Mouse (Mus musculus): Measurements from ENCODE around the gene Tmem151a. TPM values are rescaled to one million over a fixed set of nuclear protein-coding genes. Genes with fewer than 3 reads are reported as not detected.

Gene Tmem151a
- polyA plus RNA-seq, 1 experiment from 2014 or later, result 1.5 TPM

- no peak for ATAC-seq (ENCODE audit: low FRiP score)
- peaks cover 74% of the 10 kb centered on the region for H3K36me3 ChIP-seq
- peak overlapping the region; percentile 32; the same call in 1 of the 2 replicates for H3K9ac ChIP-seq
These were observed 22.9 kb upstream of the Tmem151a start for GRCm38 (mm10) chr19:5108271-5108575.

GRCm38 (mm10) chr19:5107556-5108270 is 22.4 kb upstream of the Tmem151a start:
- Histone ChIP-seq H3K36me3 (peaks cover 74% of the 10 kb centered on the region), H3K27ac (0 out of 2 replicates have a peak overlapping the region, but pooled peaks have one; percentile 1), H3K4me2 (replicated peaks) (no peak overlapping the region), H3K27me3 (no peaks in the 10 kb centered on the region), H3K9me3 (replicated peaks) (no peaks in the 10 kb centered on the region), H3K9ac (peak overlapping the region; percentile 32; the same call in 1 of the 2 replicates), H3K4me1 (peaks cover 17% of the 10 kb centered on the region), H3K4me3 (no peak overlapping the region)
- ATAC-seq (ENCODE audit: low FRiP score), result no peak; the same call in 1 of the 2 replicates
- 78% methylated on average over 18 of the region's 18 CpGs for WGBS

More at GRCm38 (mm10) chr19:5108271-5108575, 22.9 kb upstream of the Tmem151a start:
- Histone ChIP-seq H3K9me3 (replicated peaks) (no peaks in the 10 kb centered on the region), H3K4me2 (replicated peaks) (no peak overlapping the region), H3K27me3 (no peaks in the 10 kb centered on the region), H3K27ac (no peak overlapping the region), H3K4me3 (no peak overlapping the region), H3K4me1 (peaks cover 17% of the 10 kb centered on the region)
- WGBS, result 27% methylated on average over 5 of the region's 5 CpGs

GRCm38 (mm10) chr19:5106731-5107191 is 21.4 kb upstream of the Tmem151a start, which contains the start of gene Rab1b:
Gene Rab1b, minus strand, starts transcription at chr19:5107072.
- ATAC-seq (ENCODE audit: low FRiP score), result peak; percentile 93
- Histone ChIP-seq H3K4me2 (replicated peaks) (peak within 1 kb of the TSS; percentile 96), H3K27ac (peak within 1 kb of the TSS; percentile 95), H3K36me3 (peaks cover 74% of the 10 kb centered on the region), H3K9me3 (replicated peaks) (no peaks in the 10 kb centered on the region), H3K9ac (peak within 1 kb of the TSS; percentile 89), H3K27me3 (no peaks in the 10 kb centered on the region), H3K4me1 (peaks cover 17% of the 10 kb centered on the region), H3K4me3 (peak within 1 kb of the TSS; percentile 78)
- WGBS, result 0% methylated on average over 34 of the region's 46 CpGs

GRCm38 (mm10) chr19:5106074-5106473 is 20.7 kb upstream of the Tmem151a start:
- 27% methylated on average over 9 of the region's 9 CpGs for WGBS
- H3K9ac ChIP-seq, result peak overlapping the region; percentile 89
- no peaks in the 10 kb centered on the region for H3K9me3 ChIP-seq (replicated peaks)
- peak overlapping the region; percentile 96 for H3K4me2 ChIP-seq (replicated peaks)
- H3K36me3 ChIP-seq, result peaks cover 73% of the 10 kb centered on the region
- peak overlapping the region; percentile 95 for H3K27ac ChIP-seq
- peak; percentile 3; the same call in 1 of the 2 replicates for ATAC-seq (ENCODE audit: low FRiP score)
- H3K27me3 ChIP-seq, result no peaks in the 10 kb centered on the region
- H3K4me1 ChIP-seq, result peaks cover 17% of the 10 kb centered on the region
- H3K4me3 ChIP-seq, result peak overlapping the region; percentile 78

- no peaks in the 10 kb centered on the region for H3K27me3 ChIP-seq
- peak within 1 kb of the TSS; percentile 94 for H3K9ac ChIP-seq
- H3K27ac ChIP-seq, result peak within 1 kb of the TSS; percentile 94
- peak; percentile 53 for ATAC-seq (ENCODE audit: low FRiP score)
- peaks cover 43% of the 10 kb centered on the region for H3K36me3 ChIP-seq
- peaks cover 59% of the 10 kb centered on the region for H3K4me1 ChIP-seq
- H3K9me3 ChIP-seq (replicated peaks), result no peaks in the 10 kb centered on the region
- peak within 1 kb of the TSS; percentile 93 for H3K4me2 ChIP-seq (replicated peaks)
- WGBS, result 3% methylated on average over 39 of the region's 48 CpGs
- H3K4me3 ChIP-seq, result peak within 1 kb of the TSS; percentile 81
These were observed 13.2 kb upstream of the Tmem151a start, which contains the start of gene Cnih2 for GRCm38 (mm10) chr19:5098363-5099143. Gene Cnih2, minus strand, starts transcription at chr19:5098521.

GRCm38 (mm10) chr19:5097521-5098362 is 12.4 kb upstream of the Tmem151a start:
- peak overlapping the region; percentile 93 for H3K4me2 ChIP-seq (replicated peaks)
- peak overlapping the region; percentile 94 for H3K9ac ChIP-seq
- H3K27me3 ChIP-seq, result no peaks in the 10 kb centered on the region
- H3K4me3 ChIP-seq, result peak overlapping the region; percentile 81
- H3K4me1 ChIP-seq, result peaks cover 61% of the 10 kb centered on the region
- no peaks in the 10 kb centered on the region for H3K9me3 ChIP-seq (replicated peaks)
- WGBS, result 4% methylated on average over 26 of the region's 31 CpGs
- peaks cover 42% of the 10 kb centered on the region for H3K36me3 ChIP-seq
- peak overlapping the region; percentile 94 for H3K27ac ChIP-seq
- peak; percentile 16; the same call in 1 of the 2 replicates for ATAC-seq (ENCODE audit: low FRiP score)

GRCm38 (mm10) chr19:5095887-5096474 is 10.7 kb upstream of the Tmem151a start:
- no peak for ATAC-seq (ENCODE audit: low FRiP score)
- peak overlapping the region; percentile 81 for H3K4me3 ChIP-seq
- WGBS, result 10% methylated on average over 9 of the region's 9 CpGs
- no peaks in the 10 kb centered on the region for H3K27me3 ChIP-seq
- H3K36me3 ChIP-seq, result peaks cover 42% of the 10 kb centered on the region
- peak overlapping the region; percentile 94 for H3K27ac ChIP-seq
- peaks cover 64% of the 10 kb centered on the region for H3K4me1 ChIP-seq
- H3K4me2 ChIP-seq (replicated peaks), result peak overlapping the region; percentile 93
- H3K9me3 ChIP-seq (replicated peaks), result no peaks in the 10 kb centered on the region
- H3K9ac ChIP-seq, result peak overlapping the region; percentile 94

GRCm38 (mm10) chr19:5094746-5095417 is 9.6 kb upstream of the Tmem151a start:
- Histone ChIP-seq H3K27me3 (no peaks in the 10 kb centered on the region), H3K36me3 (peaks cover 38% of the 10 kb centered on the region), H3K4me3 (peak overlapping the region; percentile 81), H3K9me3 (replicated peaks) (no peaks in the 10 kb centered on the region), H3K4me2 (replicated peaks) (peak overlapping the region; percentile 93), H3K27ac (peak overlapping the region; percentile 94), H3K9ac (peak overlapping the region; percentile 94), H3K4me1 (peaks cover 62% of the 10 kb centered on the region)
- peak; percentile 5; the same call in 1 of the 2 replicates for ATAC-seq (ENCODE audit: low FRiP score)
- WGBS, result 36% methylated on average over 11 of the region's 11 CpGs

- H3K9me3 ChIP-seq (replicated peaks), result no peaks in the 10 kb centered on the region
- under 1% methylated on average over 21 of the region's 21 CpGs for whole genome bisulfite sequencing
These were observed 8.9 kb upstream of the Tmem151a start for GRCm38 (mm10) chr19:5094243-5094632.

GRCm38 (mm10) chr19:5093481-5094242 is 8.3 kb upstream of the Tmem151a start:
- Histone ChIP-seq H3K9me3 (replicated peaks) (no peaks in the 10 kb centered on the region), H3K4me1 (peaks cover 58% of the 10 kb centered on the region), H3K4me3 (peak overlapping the region; percentile 81; the same call in 1 of the 2 replicates), H3K36me3 (peaks cover 37% of the 10 kb centered on the region), H3K27me3 (no peaks in the 10 kb centered on the region), H3K4me2 (replicated peaks) (peak overlapping the region; percentile 93), H3K9ac (peak overlapping the region; percentile 49), H3K27ac (peak overlapping the region; percentile 94; the same call in 1 of the 2 replicates)
- 73% methylated on average over 12 of the region's 12 CpGs for WGBS
- ATAC-seq (ENCODE audit: low FRiP score), result no peak

More at GRCm38 (mm10) chr19:5094243-5094632, 8.9 kb upstream of the Tmem151a start:
- Histone ChIP-seq H3K4me2 (replicated peaks) (peak overlapping the region; percentile 93), H3K4me1 (peaks cover 59% of the 10 kb centered on the region), H3K27me3 (no peaks in the 10 kb centered on the region), H3K9ac (peak overlapping the region; percentile 49; the same call in 1 of the 2 replicates), H3K36me3 (peaks cover 37% of the 10 kb centered on the region), H3K27ac (peak overlapping the region; percentile 94), H3K4me3 (peak overlapping the region; percentile 81)
- peak; percentile 65 for ATAC-seq (ENCODE audit: low FRiP score)
